Mouse (Mus musculus): ENCODE results near the gene Otud5.
"Not testable (repeated sequence)": the region's sequence is repeated elsewhere in the genome, so short reads cannot be mapped to it uniquely, and the experiment has no call there.

- TF ChIP-seq CTCF (conservative IDR thresholded peaks at IDR 0.05; ENCODE audit: low read length); NANOG (IDR thresholded peaks at IDR 0.05; ENCODE audit: borderline replicate concordance, low read length): not testable (repeated sequence)
Observed at GRCm38 (mm10) chrX:7909242-7909641, 68.1 kb downstream of the Otud5 start, which contains the start of gene Gm10490.

Measured in E14TG2a.4 (cell line).